Mouse (Mus musculus): ENCODE results near the gene Mthfr.

Gene Mthfr

GRCm38 (mm10) chr4:148091181-148091580, 52.3 kb downstream of the Mthfr start:
- DNase-seq, result no peak

GRCm38 (mm10) chr4:148092551-148093271, 53.8 kb downstream of the Mthfr start:
- DNase-seq, result no peak

- no peak for DNase-seq
These were observed 55.3 kb downstream of the Mthfr start for GRCm38 (mm10) chr4:148094161-148094560.

- DNase-seq, result no peak
These were observed 56.2 kb downstream of the Mthfr start for GRCm38 (mm10) chr4:148095081-148095480.

- DNase-seq, result no peak
These were observed 59.1 kb downstream of the Mthfr start for GRCm38 (mm10) chr4:148097936-148098335.

GRCm38 (mm10) chr4:148098666-148099065, 59.8 kb downstream of the Mthfr start:
- DNase-seq, result no peak

- DNase-seq, result peak in 1 of 2 experiments; percentile 50
These were observed 63.1 kb downstream of the Mthfr start for GRCm38 (mm10) chr4:148101801-148102527.

GRCm38 (mm10) chr4:148104146-148104545, 65.3 kb downstream of the Mthfr start:
- no peak for DNase-seq

- DNase-seq, result no peak
These were observed 68.9 kb downstream of the Mthfr start for GRCm38 (mm10) chr4:148107621-148108291.

GRCm38 (mm10) chr4:148108565-148109100, 69.8 kb downstream of the Mthfr start:
- no peak for DNase-seq

All from kidney, adult 8-10 months (tissue).